Mouse (Mus musculus): Measurements from ENCODE around the gene Cntnap4.

GRCm38 (mm10) chr8:112674671-112675070 lies 104.8 kb downstream of the Cntnap4 start:
- no peak for TF ChIP-seq POLR2A (IDR thresholded peaks at IDR 0.05; ENCODE audit: low read depth, low read length)
- no peak for TF ChIP-seq JUN (IDR thresholded peaks at IDR 0.05; ENCODE audit: insufficient read depth, low read depth, low read length)
- TF ChIP-seq HCFC1 (IDR thresholded peaks at IDR 0.05; ENCODE audit: low read depth, low read length), result no peak
- TF ChIP-seq CTCF (conservative IDR thresholded peaks at IDR 0.05 in 1 of 2, IDR thresholded peaks at IDR 0.05 in 1 of 2; ENCODE audit: low read depth in 2 of 2, low read length in 2 of 2), result no peak
- TF ChIP-seq MAFK (IDR thresholded peaks at IDR 0.05; ENCODE audit: insufficient replicate concordance, low read length), result no peak
- no peak for TF ChIP-seq PAX5 (IDR thresholded peaks at IDR 0.05; ENCODE audit: low read length)
- no peak for TF ChIP-seq TCF12 (IDR thresholded peaks at IDR 0.05; ENCODE audit: low read depth, low read length)
- no peak for TF ChIP-seq ZMIZ1 (IDR thresholded peaks at IDR 0.05; ENCODE audit: low read depth, low read length)
- no peak for TF ChIP-seq TBP (conservative IDR thresholded peaks at IDR 0.05; ENCODE audit: low read depth, low read length)
- no peak for TF ChIP-seq NRF1 (IDR thresholded peaks at IDR 0.05; ENCODE audit: low read depth, low read length)
- no peak for TF ChIP-seq GABPA (IDR thresholded peaks at IDR 0.05; ENCODE audit: insufficient replicate concordance, low read depth, low read length)
- TF ChIP-seq MAZ (IDR thresholded peaks at IDR 0.05; ENCODE audit: low read depth, low read length), result no peak
